Mouse (Mus musculus) olfactory bulb, adult 2 months (tissue): ENCODE results near the gene Scd2. TPM values are rescaled to one million over a fixed set of nuclear protein-coding genes. Genes with fewer than 3 reads are reported as not detected.

Experiments used
- H3K27ac ChIP-seq: fragments of 200-500 bp; 2 replicates; pipeline ENCODE4 v1.5.1; 2012; ENCODE audit warnings: low read depth, low read length; ENCODE audit not compliant: insufficient read depth
- H3K4me1 ChIP-seq: fragments of 200-500 bp; 2 replicates; pipeline ENCODE4 v1.6.1; 2012; ENCODE audit warnings: low read length; ENCODE audit not compliant: control insufficient read depth, insufficient read depth
- H3K4me3 ChIP-seq: fragments of 200-500 bp; 2 replicates; pipeline ENCODE4 v1.5.1; 2012; ENCODE audit warnings: mild to moderate bottlenecking, low read depth, low read length, moderate library complexity; ENCODE audit not compliant: insufficient read depth
- CTCF ChIP-seq: fragments of 200-500 bp; IDR thresholded peaks from 2 replicates; pipeline ENCODE4 v1.5.1; 2012; ENCODE audit warnings: low read depth, mild to moderate bottlenecking, low read length, moderate library complexity; ENCODE audit not compliant: insufficient read depth
- POLR2A ChIP-seq: fragments of 200-500 bp; IDR thresholded peaks from 2 replicates; pipeline ENCODE4 v1.6.1; 2012; ENCODE audit warnings: mild to moderate bottlenecking, low read depth, low read length, moderate library complexity; ENCODE audit not compliant: insufficient read depth
- WGBS: fragments of 180-500 bp; shearing (Covaris S2); methylation state at CpG from one replicate; pipeline ENCODE4 v1.1.7; 2018; 5-methylcytosine and 5-hydroxymethylcytosine counted together
- polyA plus RNA-seq: library from polyadenylated mRNA; stranded (reverse); fragments of >200 nt; gene quantifications from 2 replicates; pipeline ENCODE4 v1.2.4, GENCODE M21; 2012; ENCODE audit warnings: low replicate concordance; ENCODE audit not compliant: missing spikeins, insufficient read depth, insufficient read length

Gene Scd2
- polyA plus RNA-seq, 1 experiment, result 299 TPM

- Histone ChIP-seq H3K27ac (peak overlapping the region; percentile 64), H3K4me3 (peak overlapping the region; percentile 22; the same call in 1 of the 2 replicates), H3K4me1 (peaks cover 44% of the 10 kb centered on the region)
- TF ChIP-seq CTCF (no peak), POLR2A (no peak)
- 36% methylated on average over 7 of the region's 7 CpGs for WGBS
These were observed 7.0 kb downstream of the Scd2 start for GRCm38 (mm10) chr19:44300520-44300919.

- peak overlapping the region; percentile 64 for H3K27ac ChIP-seq
- 25% methylated on average over 16 of the region's 16 CpGs for WGBS
- no peak for TF ChIP-seq POLR2A
- peak overlapping the region; percentile 23 for H3K4me3 ChIP-seq
- peaks cover 47% of the 10 kb centered on the region for H3K4me1 ChIP-seq
These were observed 7.7 kb downstream of the Scd2 start for GRCm38 (mm10) chr19:44301176-44301575.

GRCm38 (mm10) chr19:44301671-44302305 is 8.3 kb downstream of the Scd2 start:
- WGBS, result 33% methylated on average over 9 of the region's 9 CpGs
- H3K4me1 ChIP-seq, result peaks cover 47% of the 10 kb centered on the region
- no peak overlapping the region for H3K27ac ChIP-seq
- no peak for TF ChIP-seq CTCF
- H3K4me3 ChIP-seq, result no peak overlapping the region

GRCm38 (mm10) chr19:44302901-44303300 is 9.4 kb downstream of the Scd2 start:
- Histone ChIP-seq H3K4me3 (no peak overlapping the region), H3K27ac (peak overlapping the region; percentile 47), H3K4me1 (peaks cover 45% of the 10 kb centered on the region)
- TF ChIP-seq POLR2A, result no peak
- 21% methylated on average over 11 of the region's 11 CpGs for WGBS

- Histone ChIP-seq H3K4me3 (no peak overlapping the region), H3K27ac (peak overlapping the region; percentile 47), H3K4me1 (peaks cover 43% of the 10 kb centered on the region)
- TF ChIP-seq POLR2A (no peak), CTCF (no peak)
- 20% methylated on average over 8 of the region's 8 CpGs for WGBS
These were observed 10.0 kb downstream of the Scd2 start for GRCm38 (mm10) chr19:44303502-44303901.

GRCm38 (mm10) chr19:44304419-44304818 is 10.9 kb downstream of the Scd2 start:
- WGBS, result 44% methylated on average over 10 of the region's 10 CpGs
- peak overlapping the region; percentile 9 for H3K27ac ChIP-seq

GRCm38 (mm10) chr19:44304851-44305510 is 11.5 kb downstream of the Scd2 start:
- 37% methylated on average over 16 of the region's 16 CpGs for WGBS

More at GRCm38 (mm10) chr19:44304419-44304818, 10.9 kb downstream of the Scd2 start:
- Histone ChIP-seq H3K4me3 (no peak overlapping the region), H3K4me1 (peaks cover 40% of the 10 kb centered on the region)
- TF ChIP-seq CTCF (no peak), POLR2A (no peak)

GRCm38 (mm10) chr19:44305701-44306100 is 12.2 kb downstream of the Scd2 start:
- H3K27ac ChIP-seq, result 0 out of 2 replicates have a peak overlapping the region, but pooled peaks have one; percentile 9
- WGBS, result 70% methylated on average over 15 of the region's 15 CpGs
- no peak overlapping the region for H3K4me3 ChIP-seq
- peaks cover 30% of the 10 kb centered on the region for H3K4me1 ChIP-seq
- TF ChIP-seq CTCF (no peak), POLR2A (no peak)

More at GRCm38 (mm10) chr19:44304851-44305510, 11.5 kb downstream of the Scd2 start:
- Histone ChIP-seq H3K4me3 (0 out of 2 replicates have a peak overlapping the region, but pooled peaks have one; percentile 1), H3K27ac (peak overlapping the region; percentile 9; the same call in 1 of the 2 replicates), H3K4me1 (peaks cover 37% of the 10 kb centered on the region)
- no peak for TF ChIP-seq CTCF
- no peak for TF ChIP-seq POLR2A

GRCm38 (mm10) chr19:44306171-44306570 is 12.7 kb downstream of the Scd2 start:
- WGBS, result 36% methylated on average over 7 of the region's 7 CpGs
- TF ChIP-seq POLR2A (no peak), CTCF (no peak)
- no peak overlapping the region for H3K27ac ChIP-seq
- H3K4me1 ChIP-seq, result peaks cover 30% of the 10 kb centered on the region
- no peak overlapping the region for H3K4me3 ChIP-seq
